Mouse (Mus musculus) embryonic facial prominence, embryonic 14.5 days (tissue): ENCODE results near the gene Cntrl. TPM values are rescaled to one million over a fixed set of nuclear protein-coding genes. Genes with fewer than 3 reads are reported as not detected.
A peak's percentile ranks its signal among the peaks of the same experiment; 100 is the strongest.

ENCODE experiments used
- ATAC-seq: fragments of 200-750 bp; cut with Nextera tagmentation; 2 replicates; pipeline ENCODE4 v1.8.0; 2017; ENCODE audit warnings: low read depth, moderate number of reproducible peaks, moderate TSS enrichment
- DNase-seq: peaks from one replicate; pipeline ENCODE4 v3.0.0-alpha.2; 2015; ENCODE audit warnings: low spot score
- H3K27ac ChIP-seq: fragments of 300-500 bp; sonication (generic); replicated peaks from 2 replicates; pipeline ENCODE4 v1.5.1; 2014; ENCODE audit warnings: low read depth, mild to moderate bottlenecking, low read length, moderate library complexity
- H3K27me3 ChIP-seq: fragments of 300-500 bp; sonication (generic); replicated peaks from 2 replicates; pipeline ENCODE4 v1.6.1; 2014; ENCODE audit warnings: low read length; ENCODE audit not compliant: control insufficient read depth, insufficient read depth
- H3K36me3 ChIP-seq: fragments of 300-500 bp; sonication (generic); 2 replicates; pipeline ENCODE4 v1.6.1; 2014; ENCODE audit warnings: low read length, mixed read lengths; ENCODE audit not compliant: control insufficient read depth, insufficient read depth
- H3K4me1 ChIP-seq: fragments of 300-500 bp; sonication (generic); 2 replicates; pipeline ENCODE4 v1.6.1; 2014; ENCODE audit warnings: antibody characterized with exemption, low read length; ENCODE audit not compliant: control insufficient read depth, insufficient read depth
- H3K4me2 ChIP-seq: fragments of 300-500 bp; sonication (generic); 2 replicates; pipeline ENCODE4 v1.6.1; 2014; ENCODE audit warnings: low read depth, mild to moderate bottlenecking, low read length, moderate library complexity, mixed read lengths
- H3K4me3 ChIP-seq: fragments of 300-500 bp; sonication (generic); 2 replicates; pipeline ENCODE4 v1.5.1; 2014; ENCODE audit warnings: low read depth, mild to moderate bottlenecking, low read length
- H3K9ac ChIP-seq: fragments of 300-500 bp; sonication (generic); 2 replicates; pipeline ENCODE4 v1.6.1; 2014; ENCODE audit warnings: low read depth, mild to moderate bottlenecking, low read length, moderate library complexity, mixed read lengths
- H3K9me3 ChIP-seq: fragments of 300-500 bp; sonication (generic); 2 replicates; pipeline ENCODE4 v1.6.1; 2016; ENCODE audit warnings: low read length; ENCODE audit not compliant: control insufficient read depth
- WGBS: fragments of 180-500 bp; shearing (Covaris S2); extraction: QIAGEN DNeasy Blood & Tissue Kit; methylation state at CpG from one replicate; pipeline ENCODE4 v1.1.7; 2014; 5-methylcytosine and 5-hydroxymethylcytosine counted together
- polyA plus RNA-seq: library from polyadenylated mRNA; unstranded; fragments of >200 nt; fragmentation: Nextera tagmentation; extraction: Ambion mirVana; gene quantifications from 2 replicates; pipeline ENCODE4 v1.2.1, GENCODE M21; 2014

The Cntrl gene
- polyA plus RNA-seq, 1 experiment from 2014 or later: 21.8 TPM

- Histone ChIP-seq H3K4me2 (no peak overlapping the region), H3K9ac (no peak overlapping the region), H3K4me1 (no peaks in the 10 kb centered on the region), H3K9me3 (no peaks in the 10 kb centered on the region), H3K4me3 (no peak overlapping the region), H3K27me3 (no peaks in the 10 kb centered on the region), H3K36me3 (peaks cover 91% of the 10 kb centered on the region), H3K27ac (no peak overlapping the region)
- WGBS: 87% methylated on average over 4 of the region's 4 CpGs
- ATAC-seq (no peak), DNase-seq (no peak)
These were observed 63.0 kb downstream of the Cntrl start for GRCm38 (mm10) chr2:35172246-35172645.

- ATAC-seq (no peak), DNase-seq (no peak)
- Histone ChIP-seq H3K4me1 (no peaks in the 10 kb centered on the region), H3K27ac (no peak overlapping the region), H3K9me3 (no peaks in the 10 kb centered on the region), H3K4me2 (no peak overlapping the region), H3K4me3 (no peak overlapping the region), H3K36me3 (peaks cover 93% of the 10 kb centered on the region), H3K27me3 (no peaks in the 10 kb centered on the region), H3K9ac (no peak overlapping the region)
- WGBS: 85% methylated on average over 5 of the region's 5 CpGs
These were observed 64.4 kb downstream of the Cntrl start for GRCm38 (mm10) chr2:35173666-35174065.

GRCm38 (mm10) chr2:35174100-35174499 is 64.8 kb downstream of the Cntrl start:
- H3K4me1 ChIP-seq: no peaks in the 10 kb centered on the region
- no peak overlapping the region for H3K27ac ChIP-seq
- no peak overlapping the region for H3K9ac ChIP-seq
- no peak overlapping the region for H3K4me3 ChIP-seq
- WGBS: 43% methylated on average over 5 of the region's 5 CpGs
- no peak for ATAC-seq
- H3K9me3 ChIP-seq: no peaks in the 10 kb centered on the region
- no peaks in the 10 kb centered on the region for H3K27me3 ChIP-seq
- H3K4me2 ChIP-seq: no peak overlapping the region
- no peak for DNase-seq
- peaks cover 94% of the 10 kb centered on the region for H3K36me3 ChIP-seq

GRCm38 (mm10) chr2:35175281-35176065 is 66.2 kb downstream of the Cntrl start:
- H3K4me1 ChIP-seq: no peaks in the 10 kb centered on the region
- H3K9me3 ChIP-seq: no peaks in the 10 kb centered on the region
- ATAC-seq (no peak), DNase-seq (no peak)
- no peak overlapping the region for H3K4me2 ChIP-seq
- peaks cover 91% of the 10 kb centered on the region for H3K36me3 ChIP-seq
- no peaks in the 10 kb centered on the region for H3K27me3 ChIP-seq
- no peak overlapping the region for H3K9ac ChIP-seq
- WGBS: 88% methylated on average over 12 of the region's 12 CpGs
- H3K4me3 ChIP-seq: no peak overlapping the region
- H3K27ac ChIP-seq: no peak overlapping the region

- Histone ChIP-seq H3K9ac (no peak overlapping the region), H3K9me3 (no peaks in the 10 kb centered on the region)
These were observed 68.9 kb downstream of the Cntrl start for GRCm38 (mm10) chr2:35178153-35178552.

GRCm38 (mm10) chr2:35183115-35183673 is 73.9 kb downstream of the Cntrl start:
- peak; percentile 69; the same call in 1 of the 2 replicates for ATAC-seq
- peak; percentile 6 for DNase-seq
- 75% methylated on average over 6 of the region's 6 CpGs for WGBS
- Histone ChIP-seq H3K4me1 (no peaks in the 10 kb centered on the region), H3K9me3 (no peaks in the 10 kb centered on the region), H3K4me3 (no peak overlapping the region), H3K9ac (no peak overlapping the region), H3K27me3 (no peaks in the 10 kb centered on the region), H3K27ac (no peak overlapping the region), H3K36me3 (peaks cover 77% of the 10 kb centered on the region), H3K4me2 (no peak overlapping the region)

More at GRCm38 (mm10) chr2:35178153-35178552, 68.9 kb downstream of the Cntrl start:
- H3K27ac ChIP-seq: no peak overlapping the region
- WGBS: 85% methylated on average over 3 of the region's 3 CpGs
- no peak for DNase-seq
- H3K4me3 ChIP-seq: no peak overlapping the region
- H3K4me2 ChIP-seq: no peak overlapping the region
- no peaks in the 10 kb centered on the region for H3K27me3 ChIP-seq
- H3K4me1 ChIP-seq: no peaks in the 10 kb centered on the region
- ATAC-seq: no peak
- H3K36me3 ChIP-seq: peaks cover 85% of the 10 kb centered on the region

GRCm38 (mm10) chr2:35188929-35189328 is 79.6 kb downstream of the Cntrl start:
- ATAC-seq: no peak
- no peaks in the 10 kb centered on the region for H3K27me3 ChIP-seq
- H3K4me3 ChIP-seq: no peak overlapping the region
- 87% methylated on average over 5 of the region's 5 CpGs for WGBS
- H3K27ac ChIP-seq: no peak overlapping the region
- H3K36me3 ChIP-seq: peaks cover 69% of the 10 kb centered on the region
- H3K4me2 ChIP-seq: no peak overlapping the region
- no peaks in the 10 kb centered on the region for H3K9me3 ChIP-seq
- no peak overlapping the region for H3K9ac ChIP-seq
- no peaks in the 10 kb centered on the region for H3K4me1 ChIP-seq
- no peak for DNase-seq

GRCm38 (mm10) chr2:35193976-35194375 is 84.7 kb downstream of the Cntrl start:
- Histone ChIP-seq H3K9ac (no peak overlapping the region), H3K4me3 (no peak overlapping the region)
- ATAC-seq: no peak

More at GRCm38 (mm10) chr2:35193976-35194375, 84.7 kb downstream of the Cntrl start:
- H3K36me3 ChIP-seq: peaks cover 38% of the 10 kb centered on the region
- H3K27ac ChIP-seq: no peak overlapping the region
- DNase-seq: peak; percentile 22
- H3K9me3 ChIP-seq: no peaks in the 10 kb centered on the region
- H3K4me1 ChIP-seq: peaks cover 12% of the 10 kb centered on the region
- H3K27me3 ChIP-seq: no peaks in the 10 kb centered on the region
- 79% methylated on average over 1 of the region's 1 CpGs for WGBS
- H3K4me2 ChIP-seq: no peak overlapping the region
